Mouse (Mus musculus): ENCODE measurements around the gene Gm20388. TPM values are rescaled to one million over a fixed set of nuclear protein-coding genes. Genes with fewer than 3 reads are reported as not detected.

Gm20388 gene
- polyA plus RNA-seq, 2 experiments: 8.5 TPM; not detected in 1

- DNase-seq (ENCODE audit: low read depth in 3 of 3, low spot score in 3 of 3): peak; percentile 52 to 67 (median 54)
- TF ChIP-seq EP300 (IDR thresholded peaks at IDR 0.05; ENCODE audit: low read depth) (no peak), CTCF (IDR thresholded peaks at IDR 0.05; ENCODE audit: low read depth) (peak; percentile 92)
- Histone ChIP-seq H3K9ac (replicated peaks) (no peak overlapping the region), H3K36me3 (replicated peaks; ENCODE audit: control insufficient read depth, insufficient read depth, low read depth) (peaks cover 5% of the 10 kb centered on the region), H3K27me3 (ENCODE audit: control insufficient read depth, insufficient read depth, low read length) (no peaks in the 10 kb centered on the region), H3K9me3 (ENCODE audit: control insufficient read depth, low read length) (no peaks in the 10 kb centered on the region), H3K27ac (no peak overlapping the region), H3K4me3 (ENCODE audit: insufficient read depth in 1 of 2, low read depth in 2 of 2, low read length in 2 of 2) (no peak overlapping the region), H3K4me1 (replicated peaks; ENCODE audit: control insufficient read depth in 2 of 2, insufficient read depth in 2 of 2, low read length in 1 of 2) (peaks cover 0 to 9% of the 10 kb centered on the region in 2 experiments; a peak in 2 of 4 replicates), H3K4me2 (ENCODE audit: low read depth) (no peak overlapping the region)
- ATAC-seq (ENCODE audit: insufficient read depth): peak; percentile 62
- 26% methylated on average over 6 of the region's 6 CpGs for WGBS (ENCODE audit: insufficient replicate concordance)
Measured at GRCm38 (mm10) chr8:122906463-122907021, 2995.9 kb downstream of the Gm20388 start.

GRCm38 (mm10) chr8:122912150-122912549, 3001.5 kb downstream of the Gm20388 start:
- Histone ChIP-seq H3K9me3 (ENCODE audit: control insufficient read depth, low read length) (no peaks in the 10 kb centered on the region), H3K4me2 (ENCODE audit: low read depth) (no peak overlapping the region), H3K4me3 (ENCODE audit: insufficient read depth in 1 of 2, low read depth in 2 of 2, low read length in 2 of 2) (no peak overlapping the region), H3K36me3 (replicated peaks; ENCODE audit: control insufficient read depth, insufficient read depth, low read depth) (peaks cover 15% of the 10 kb centered on the region), H3K9ac (replicated peaks) (no peak overlapping the region), H3K4me1 (replicated peaks; ENCODE audit: control insufficient read depth in 2 of 2, insufficient read depth in 2 of 2, low read length in 1 of 2) (peaks cover 0 to under 1% of the 10 kb centered on the region in 2 experiments; a peak in 2 of 4 replicates), H3K27ac (no peak overlapping the region), H3K27me3 (ENCODE audit: control insufficient read depth, insufficient read depth, low read length) (no peaks in the 10 kb centered on the region)
- no peak for TF ChIP-seq CTCF (IDR thresholded peaks at IDR 0.05; ENCODE audit: low read depth)
- ATAC-seq (ENCODE audit: insufficient read depth) (no peak), DNase-seq (ENCODE audit: low read depth in 3 of 3, low spot score in 3 of 3) (no peak)
- WGBS (ENCODE audit: insufficient replicate concordance): 33% methylated on average over 3 of the region's 3 CpGs

DNA sequence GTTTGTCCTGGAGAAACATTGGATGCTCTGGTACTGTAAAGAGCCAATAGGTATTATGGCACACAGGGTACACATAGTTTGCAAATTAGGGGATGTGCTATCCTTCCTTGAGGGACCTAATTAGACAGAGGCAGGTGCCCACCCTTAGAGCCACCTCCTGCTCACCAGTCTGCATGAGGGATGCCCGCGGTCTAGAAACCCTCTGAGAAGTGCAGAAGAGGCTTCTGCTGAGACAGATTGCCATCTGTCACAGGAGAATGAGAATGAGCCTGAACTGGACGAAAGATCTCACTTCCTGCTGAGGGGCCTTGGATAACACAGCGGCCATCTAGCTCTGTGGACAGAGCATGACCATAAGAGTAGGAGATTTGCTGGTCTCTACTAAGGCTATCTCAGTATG, 3002.2 kb downstream of the Gm20388 start:
- H3K27me3 ChIP-seq (ENCODE audit: control insufficient read depth, insufficient read depth, low read length): no peaks in the 10 kb centered on the region
- no peak overlapping the region for H3K4me3 ChIP-seq (ENCODE audit: insufficient read depth in 1 of 2, low read depth in 2 of 2, low read length in 2 of 2)
- no peak overlapping the region for H3K4me2 ChIP-seq (ENCODE audit: low read depth)
- H3K9ac ChIP-seq (replicated peaks): no peak overlapping the region
- TF ChIP-seq CTCF (IDR thresholded peaks at IDR 0.05; ENCODE audit: low read depth): no peak
- no peak for ATAC-seq (ENCODE audit: insufficient read depth)
- H3K4me1 ChIP-seq (replicated peaks; ENCODE audit: control insufficient read depth in 2 of 2, insufficient read depth in 2 of 2, low read length in 1 of 2): peaks cover 0 to 7% of the 10 kb centered on the region in 2 experiments; a peak in 2 of 4 replicates
- no peak overlapping the region for H3K27ac ChIP-seq
- no peaks in the 10 kb centered on the region for H3K9me3 ChIP-seq (ENCODE audit: control insufficient read depth, low read length)
- H3K36me3 ChIP-seq (replicated peaks; ENCODE audit: control insufficient read depth, insufficient read depth, low read depth): peaks cover 13% of the 10 kb centered on the region; the same call in 1 of the 2 replicates
- WGBS (ENCODE audit: insufficient replicate concordance): 74% methylated on average over 4 of the region's 4 CpGs
- DNase-seq (ENCODE audit: low read depth in 3 of 3, low spot score in 3 of 3): no peak

DNA sequence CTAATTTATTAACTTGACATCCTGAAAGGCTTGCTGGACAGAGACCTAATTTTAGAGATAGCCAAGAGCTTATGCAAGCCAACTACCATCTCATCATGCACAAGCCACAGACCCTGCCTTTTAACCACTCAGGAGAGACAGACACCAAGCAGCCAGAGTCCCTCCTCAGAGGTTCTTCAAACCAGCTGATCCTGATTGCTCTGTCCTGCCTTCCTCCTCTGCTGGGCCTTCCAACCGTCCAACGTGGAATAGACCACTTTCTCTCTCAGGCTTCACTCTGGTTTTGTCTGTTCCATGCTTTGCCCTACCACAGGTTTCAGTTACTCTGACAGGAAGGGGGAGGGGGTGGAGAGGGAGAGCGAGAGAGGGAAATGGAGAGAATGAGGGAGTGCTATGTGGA, 3006.1 kb downstream of the Gm20388 start:
- Histone ChIP-seq H3K36me3 (replicated peaks; ENCODE audit: control insufficient read depth, insufficient read depth, low read depth) (peaks cover 10% of the 10 kb centered on the region; the same call in 1 of the 2 replicates), H3K4me1 (replicated peaks; ENCODE audit: control insufficient read depth in 2 of 2, insufficient read depth in 2 of 2, low read length in 1 of 2) (peaks cover 11 to 23% of the 10 kb centered on the region in 2 experiments), H3K4me2 (ENCODE audit: low read depth) (no peak overlapping the region), H3K9ac (replicated peaks) (no peak overlapping the region), H3K9me3 (ENCODE audit: control insufficient read depth, low read length) (no peaks in the 10 kb centered on the region), H3K27me3 (ENCODE audit: control insufficient read depth, insufficient read depth, low read length) (no peaks in the 10 kb centered on the region), H3K4me3 (ENCODE audit: insufficient read depth in 1 of 2, low read depth in 2 of 2, low read length in 2 of 2) (no peak overlapping the region), H3K27ac (no peak overlapping the region)
- WGBS (ENCODE audit: insufficient replicate concordance): 42% methylated on average over 3 of the region's 3 CpGs
- no peak for DNase-seq (ENCODE audit: low read depth in 3 of 3, low spot score in 3 of 3)
- TF ChIP-seq CTCF (IDR thresholded peaks at IDR 0.05; ENCODE audit: low read depth) (no peak), EP300 (IDR thresholded peaks at IDR 0.05; ENCODE audit: low read depth) (no peak)
- no peak for ATAC-seq (ENCODE audit: insufficient read depth)

- no peak for TF ChIP-seq EP300 (IDR thresholded peaks at IDR 0.05; ENCODE audit: low read depth)
- no peak for TF ChIP-seq CTCF (IDR thresholded peaks at IDR 0.05; ENCODE audit: low read depth)
- H3K4me1 ChIP-seq (replicated peaks; ENCODE audit: control insufficient read depth in 2 of 2, insufficient read depth in 2 of 2, low read length in 1 of 2): peaks cover 11 to 23% of the 10 kb centered on the region in 2 experiments
Measured at GRCm38 (mm10) chr8:122917531-122918392, 3007.1 kb downstream of the Gm20388 start.

More at GRCm38 (mm10) chr8:122917531-122918392, 3007.1 kb downstream of the Gm20388 start:
- peaks cover 10% of the 10 kb centered on the region; the same call in 1 of the 2 replicates for H3K36me3 ChIP-seq (replicated peaks; ENCODE audit: control insufficient read depth, insufficient read depth, low read depth)
- WGBS (ENCODE audit: insufficient replicate concordance): 32% methylated on average over 11 of the region's 11 CpGs
- no peak overlapping the region for H3K4me3 ChIP-seq (ENCODE audit: insufficient read depth in 1 of 2, low read depth in 2 of 2, low read length in 2 of 2)
- H3K9ac ChIP-seq (replicated peaks): no peak overlapping the region
- ATAC-seq (ENCODE audit: insufficient read depth) (peak; percentile 63; the same call in 1 of the 2 replicates), DNase-seq (ENCODE audit: low read depth in 3 of 3, low spot score in 3 of 3) (no peak)
- no peaks in the 10 kb centered on the region for H3K9me3 ChIP-seq (ENCODE audit: control insufficient read depth, low read length)
- no peak overlapping the region for H3K4me2 ChIP-seq (ENCODE audit: low read depth)
- no peaks in the 10 kb centered on the region for H3K27me3 ChIP-seq (ENCODE audit: control insufficient read depth, insufficient read depth, low read length)
- H3K27ac ChIP-seq: no peak overlapping the region

Data from liver, embryonic 14.5 days (tissue).